Mouse (Mus musculus) embryonic facial prominence, embryonic 11.5 days (tissue): ENCODE results near the gene Shank2. TPM values are rescaled to one million over a fixed set of nuclear protein-coding genes. Genes with fewer than 3 reads are reported as not detected.

ENCODE experiments used
- ATAC-seq: fragments of 200-750 bp; cut with Nextera tagmentation; replicated peaks from 2 replicates; pipeline ENCODE4 v1.8.0; 2017; ENCODE audit warnings: low read depth; ENCODE audit not compliant: insufficient number of reproducible peaks, low FRiP score, low TSS enrichment
- DNase-seq: peaks from one replicate; pipeline ENCODE4 v3.0.0-alpha.2; 2015; ENCODE audit warnings: low spot score
- H3K27ac ChIP-seq: fragments of 300-500 bp; sonication (generic); replicated peaks from 2 replicates; pipeline ENCODE4 v1.5.1; 2014; ENCODE audit warnings: mild to moderate bottlenecking, low read depth, low read length, control low read depth
- H3K27me3 ChIP-seq: fragments of 300-500 bp; sonication (generic); 2 replicates; pipeline ENCODE4 v1.6.1; 2014; ENCODE audit warnings: mild to moderate bottlenecking, low read length, moderate library complexity, mixed read lengths; ENCODE audit not compliant: control insufficient read depth, insufficient read depth
- H3K36me3 ChIP-seq: fragments of 300-500 bp; sonication (generic); replicated peaks from 2 replicates; pipeline ENCODE4 v1.6.1; 2014; ENCODE audit warnings: low read depth, mild to moderate bottlenecking, low read length, moderate library complexity, mixed read lengths; ENCODE audit not compliant: control insufficient read depth, insufficient read depth
- H3K4me1 ChIP-seq: fragments of 300-500 bp; sonication (generic); 2 replicates; pipeline ENCODE4 v1.6.1; 2014; ENCODE audit warnings: low read length, mixed read lengths; ENCODE audit not compliant: control insufficient read depth, insufficient read depth
- H3K4me2 ChIP-seq: fragments of 300-500 bp; sonication (generic); 2 replicates; pipeline ENCODE4 v1.6.1; 2014; ENCODE audit warnings: low read depth, mild to moderate bottlenecking, control low read depth, low read length, moderate library complexity
- H3K4me3 ChIP-seq: fragments of 300-500 bp; sonication (generic); 2 replicates; pipeline ENCODE4 v1.5.1; 2014; ENCODE audit warnings: low read depth, low read length, control low read depth
- H3K9ac ChIP-seq: fragments of 300-500 bp; sonication (generic); replicated peaks from 2 replicates; pipeline ENCODE4 v1.6.1; 2014; ENCODE audit warnings: mild to moderate bottlenecking, control low read depth, low read length
- H3K9me3 ChIP-seq: fragments of 300-500 bp; sonication (generic); replicated peaks from 2 replicates; pipeline ENCODE4 v1.6.1; 2016; ENCODE audit warnings: mild to moderate bottlenecking, low read length, inconsistent platforms, mixed read lengths; ENCODE audit not compliant: control insufficient read depth
- WGBS: fragments of 180-500 bp; shearing (Covaris S2); extraction: QIAGEN DNeasy Blood & Tissue Kit; methylation state at CpG from one replicate; pipeline ENCODE4 v1.1.7; 2014; 5-methylcytosine and 5-hydroxymethylcytosine counted together
- polyA plus RNA-seq: library from polyadenylated mRNA; unstranded; fragments of >200 nt; fragmentation: Nextera tagmentation; extraction: Ambion mirVana; gene quantifications from 2 replicates; pipeline ENCODE4 v1.2.1, GENCODE M21; 2014

The Shank2 gene
- polyA plus RNA-seq, 1 experiment from 2014 or later: 1.3 TPM

DNA sequence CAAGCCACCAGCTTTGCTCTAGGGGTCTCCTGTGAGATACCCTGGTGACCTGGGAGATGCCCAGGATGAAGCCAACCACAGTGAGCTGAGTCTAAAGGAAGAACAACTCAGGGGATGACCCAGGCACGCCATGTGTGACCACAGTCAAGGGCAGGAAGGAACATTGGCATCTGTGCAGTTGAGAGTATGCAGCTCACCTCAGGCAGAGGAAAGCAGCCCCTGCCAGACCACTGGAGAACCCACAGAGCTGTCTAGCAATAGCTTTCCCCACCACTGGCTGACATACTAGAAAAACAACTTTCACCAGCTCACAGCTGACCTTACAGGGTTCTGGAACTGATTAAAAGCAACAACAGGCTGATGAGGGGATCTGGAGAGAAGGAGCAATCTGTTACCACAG is 446.5 kb downstream of the Shank2 start:
- no peaks in the 10 kb centered on the region for H3K9me3 ChIP-seq
- H3K36me3 ChIP-seq: peaks cover 19% of the 10 kb centered on the region
- no peaks in the 10 kb centered on the region for H3K4me1 ChIP-seq
- no peak for DNase-seq
- no peak overlapping the region for H3K9ac ChIP-seq
- 86% methylated on average over 1 of the region's 1 CpGs for WGBS
- ATAC-seq: no peak
- no peak overlapping the region for H3K4me2 ChIP-seq
- H3K27me3 ChIP-seq: no peaks in the 10 kb centered on the region
- no peak overlapping the region for H3K27ac ChIP-seq
- no peak overlapping the region for H3K4me3 ChIP-seq

DNA sequence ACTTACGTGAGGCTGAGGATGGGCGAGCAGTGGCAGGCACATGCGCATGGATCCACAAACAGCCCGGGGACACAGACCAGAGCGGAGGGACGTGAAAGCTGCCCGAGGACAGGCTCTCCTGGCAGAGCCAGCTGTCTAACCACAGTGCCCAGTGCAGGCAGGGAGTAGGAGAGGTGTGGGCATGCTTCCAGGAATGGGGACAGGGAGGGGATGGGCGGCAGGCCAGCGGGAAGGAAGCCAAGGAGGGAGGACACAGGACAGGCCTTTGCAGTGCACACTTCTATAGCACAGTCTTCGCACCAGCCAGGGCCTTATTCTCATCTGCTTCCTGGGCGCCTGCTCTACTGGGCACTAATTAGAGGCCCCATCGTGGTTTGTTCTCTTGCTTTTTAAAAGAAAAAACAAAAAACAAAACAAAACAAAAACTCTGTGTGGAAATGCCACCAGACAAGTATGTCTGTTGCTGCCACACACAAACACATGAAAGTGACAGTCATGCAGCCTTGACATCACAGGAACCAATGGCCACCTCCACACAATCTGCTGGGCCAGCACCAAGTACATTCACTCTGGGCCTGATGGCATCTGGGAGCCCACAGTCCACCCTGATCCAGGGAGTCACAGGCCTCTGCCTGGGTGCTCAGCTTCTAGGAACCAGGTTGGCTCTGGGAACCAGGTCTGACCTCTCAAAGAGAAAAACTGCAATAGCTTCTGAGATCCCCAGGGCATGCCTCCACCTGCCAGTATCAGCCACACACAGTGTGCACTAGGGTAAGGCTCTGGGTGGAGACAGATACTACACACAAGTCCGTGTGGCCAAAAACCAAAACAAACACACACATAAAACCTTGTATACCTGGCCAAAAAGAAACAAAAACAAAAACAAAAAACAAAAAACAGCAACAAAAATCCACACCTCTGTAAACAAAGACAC is 448.2 kb downstream of the Shank2 start:
- DNase-seq (no peak), ATAC-seq (no peak)
- Histone ChIP-seq H3K9ac (no peak overlapping the region), H3K27me3 (no peaks in the 10 kb centered on the region), H3K4me3 (no peak overlapping the region), H3K4me2 (no peak overlapping the region), H3K9me3 (no peaks in the 10 kb centered on the region), H3K36me3 (peaks cover 24% of the 10 kb centered on the region), H3K4me1 (no peaks in the 10 kb centered on the region), H3K27ac (no peak overlapping the region)
- 94% methylated on average over 13 of the region's 13 CpGs for WGBS

DNA sequence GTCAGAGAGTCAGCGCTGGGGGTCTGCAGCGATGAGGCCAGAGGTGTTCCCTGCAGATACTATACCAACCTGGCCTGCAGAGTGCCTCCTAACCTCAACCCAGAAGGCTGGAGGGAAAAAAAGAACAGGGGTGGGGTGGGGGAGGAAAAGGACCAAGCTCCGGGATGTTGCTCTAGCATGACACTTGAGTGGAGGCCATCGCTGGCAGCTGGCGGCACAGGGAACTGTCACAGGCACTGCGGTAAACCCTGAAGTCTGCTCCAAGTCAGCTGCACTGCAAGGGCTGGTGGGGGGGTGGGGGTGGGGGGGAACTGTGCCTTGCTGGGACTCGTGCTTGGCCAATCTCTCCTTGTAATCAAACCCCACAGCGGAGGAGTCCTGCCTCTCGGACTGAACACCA is 448.9 kb downstream of the Shank2 start:
- no peak overlapping the region for H3K4me3 ChIP-seq
- ATAC-seq: no peak
- 91% methylated on average over 9 of the region's 9 CpGs for WGBS
- no peak overlapping the region for H3K9ac ChIP-seq
- H3K9me3 ChIP-seq: no peaks in the 10 kb centered on the region
- H3K27me3 ChIP-seq: no peaks in the 10 kb centered on the region
- H3K4me2 ChIP-seq: no peak overlapping the region
- no peak overlapping the region for H3K27ac ChIP-seq
- DNase-seq: no peak
- H3K36me3 ChIP-seq: peaks cover 26% of the 10 kb centered on the region
- H3K4me1 ChIP-seq: no peaks in the 10 kb centered on the region

DNA sequence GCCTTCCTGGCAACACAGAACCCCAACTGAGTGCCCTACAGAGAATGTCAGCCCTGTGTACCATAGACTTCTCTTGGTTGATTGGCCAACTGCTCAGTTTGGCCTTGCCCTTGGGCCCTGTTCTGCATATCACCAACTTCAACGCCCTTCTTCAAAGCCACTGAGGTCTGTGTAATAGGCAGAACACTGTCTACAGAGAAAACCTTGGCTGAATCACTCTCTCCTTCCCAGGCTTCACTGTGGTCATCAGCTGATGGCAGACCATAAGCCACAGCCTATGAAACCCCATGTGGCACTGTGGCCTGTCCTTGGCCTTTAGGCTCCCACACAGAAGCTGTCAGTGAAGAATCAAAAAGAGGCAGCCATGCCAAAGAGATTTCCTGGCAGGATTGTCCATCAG is 457.2 kb downstream of the Shank2 start:
- Histone ChIP-seq H3K4me3 (no peak overlapping the region), H3K4me1 (no peaks in the 10 kb centered on the region), H3K9me3 (no peaks in the 10 kb centered on the region), H3K4me2 (no peak overlapping the region), H3K9ac (no peak overlapping the region), H3K27me3 (no peaks in the 10 kb centered on the region), H3K27ac (no peak overlapping the region), H3K36me3 (peaks cover 33% of the 10 kb centered on the region)
- ATAC-seq (no peak), DNase-seq (no peak)
- 97% methylated on average over 1 of the region's 1 CpGs for WGBS

DNA sequence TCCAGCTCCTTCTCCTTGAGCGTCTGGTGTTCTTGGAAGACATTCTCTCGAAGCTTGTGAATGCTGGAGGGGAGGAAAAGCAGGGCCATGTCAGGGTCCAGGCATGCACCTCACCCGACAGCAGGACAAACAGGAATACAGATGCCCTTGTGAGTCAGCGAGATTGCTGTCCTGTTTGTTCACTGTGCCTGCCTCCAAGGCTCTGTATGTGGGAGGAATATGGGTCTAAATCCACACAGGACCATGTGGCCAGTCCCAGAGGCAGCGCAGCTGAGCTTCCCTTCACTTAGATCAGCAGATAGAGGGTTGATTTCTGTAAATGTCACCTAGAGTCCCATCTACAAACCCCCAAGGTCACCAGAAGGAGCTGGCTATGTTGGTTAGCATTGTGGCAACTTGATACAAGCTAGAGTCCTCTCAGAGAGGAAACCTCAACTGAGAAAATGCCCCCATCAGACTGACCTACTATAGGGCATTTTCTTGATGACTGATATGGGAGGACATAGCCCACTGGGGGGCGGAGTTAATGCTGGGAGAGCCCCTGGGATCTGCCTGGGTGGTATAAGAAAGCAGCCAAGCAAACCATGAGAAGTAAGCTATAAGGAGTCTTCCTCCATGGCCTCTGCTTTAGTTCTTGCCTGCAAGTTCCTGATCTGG is 459.6 kb downstream of the Shank2 start:
- H3K36me3 ChIP-seq: peaks cover 30% of the 10 kb centered on the region
- ATAC-seq: no peak
- no peak for DNase-seq
- H3K4me1 ChIP-seq: no peaks in the 10 kb centered on the region
- H3K27me3 ChIP-seq: no peaks in the 10 kb centered on the region
- no peak overlapping the region for H3K27ac ChIP-seq
- H3K9ac ChIP-seq: no peak overlapping the region
- H3K9me3 ChIP-seq: no peaks in the 10 kb centered on the region
- WGBS: 93% methylated on average over 6 of the region's 6 CpGs
- no peak overlapping the region for H3K4me3 ChIP-seq
- H3K4me2 ChIP-seq: no peak overlapping the region

DNA sequence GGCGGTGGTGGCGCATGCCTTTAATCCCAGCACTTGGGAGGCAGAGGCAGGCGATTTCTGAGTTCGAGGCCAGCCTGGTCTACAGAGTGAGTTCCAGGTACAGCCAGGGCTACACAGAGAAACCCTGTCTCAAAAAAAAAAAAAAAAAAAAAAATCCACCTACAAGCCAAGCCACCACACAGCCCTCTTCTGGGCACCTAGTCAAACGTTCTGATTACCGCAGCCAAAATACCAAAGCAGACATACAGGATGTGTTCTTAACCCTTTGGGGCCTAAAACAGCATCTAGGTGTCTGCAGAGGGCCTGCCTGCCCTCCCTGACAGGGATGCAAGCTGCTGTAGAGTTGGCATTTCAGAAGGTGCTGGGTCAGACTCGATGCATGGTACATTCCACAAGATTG is 460.8 kb downstream of the Shank2 start:
- Histone ChIP-seq H3K27me3 (no peaks in the 10 kb centered on the region), H3K27ac (no peak overlapping the region), H3K36me3 (peaks cover 24% of the 10 kb centered on the region), H3K4me3 (no peak overlapping the region), H3K9me3 (no peaks in the 10 kb centered on the region), H3K4me2 (no peak overlapping the region), H3K4me1 (no peaks in the 10 kb centered on the region), H3K9ac (no peak overlapping the region)
- ATAC-seq (no peak), DNase-seq (no peak)
- 87% methylated on average over 7 of the region's 7 CpGs for WGBS

DNA sequence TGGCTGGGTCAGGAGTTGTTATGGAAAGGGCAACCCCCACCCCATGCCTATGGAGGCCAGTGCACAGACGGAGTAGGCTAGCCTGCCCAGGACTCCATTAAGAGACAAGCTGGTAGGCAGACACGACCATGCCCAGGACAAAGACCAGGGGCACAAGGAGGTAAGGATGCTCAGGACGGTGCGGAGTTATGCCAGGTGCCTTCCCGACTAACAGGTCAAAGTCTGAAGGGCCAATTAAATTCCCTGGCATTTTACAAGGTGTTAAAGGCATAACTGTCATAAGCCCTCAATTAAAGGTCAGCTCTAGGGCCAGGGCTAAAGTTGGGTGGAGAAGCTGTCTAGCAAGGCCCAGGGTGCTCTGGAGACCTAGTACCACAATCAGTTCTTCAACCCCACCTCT is 467.0 kb downstream of the Shank2 start:
- no peak overlapping the region for H3K27ac ChIP-seq
- H3K9ac ChIP-seq: no peak overlapping the region; the same call in 1 of the 2 replicates
- 92% methylated on average over 5 of the region's 5 CpGs for WGBS
- peaks cover 5% of the 10 kb centered on the region; the same call in 1 of the 2 replicates for H3K4me1 ChIP-seq
- no peaks in the 10 kb centered on the region for H3K27me3 ChIP-seq
- peaks cover 5% of the 10 kb centered on the region; the same call in 1 of the 2 replicates for H3K36me3 ChIP-seq
- DNase-seq: no peak
- no peak overlapping the region for H3K4me3 ChIP-seq
- H3K9me3 ChIP-seq: no peaks in the 10 kb centered on the region
- H3K4me2 ChIP-seq: no peak overlapping the region
- ATAC-seq: no peak

DNA sequence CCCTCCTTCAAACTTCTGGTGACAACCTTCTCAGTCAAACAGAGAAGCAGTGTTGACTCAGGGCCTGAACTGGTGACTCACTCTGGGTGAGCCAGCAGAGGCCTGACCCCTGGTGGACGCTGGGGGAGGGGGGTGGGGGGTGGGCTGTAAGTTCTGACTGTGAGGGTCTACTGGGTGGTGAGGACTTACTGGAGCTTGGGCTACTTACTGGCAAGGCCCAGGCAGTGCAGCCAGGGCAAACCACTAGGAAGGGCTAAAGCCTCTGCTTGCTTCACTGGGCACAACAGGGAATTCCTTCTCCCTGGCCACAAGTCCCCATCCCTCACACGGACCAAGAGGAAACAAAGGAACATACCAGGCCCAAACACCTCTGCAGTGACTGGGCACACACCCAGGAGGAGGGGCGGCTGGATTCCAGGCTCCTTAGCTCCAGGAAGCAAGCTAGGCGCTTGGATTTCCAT is 467.5 kb downstream of the Shank2 start:
- no peaks in the 10 kb centered on the region for H3K9me3 ChIP-seq
- H3K4me3 ChIP-seq: peak overlapping the region; percentile 90
- peaks cover 5% of the 10 kb centered on the region; the same call in 1 of the 2 replicates for H3K4me1 ChIP-seq
- peak overlapping the region; percentile 54 for H3K4me2 ChIP-seq
- no peaks in the 10 kb centered on the region for H3K27me3 ChIP-seq
- 23% methylated on average over 4 of the region's 4 CpGs for WGBS
- no peak overlapping the region for H3K27ac ChIP-seq
- no peak for ATAC-seq
- peak overlapping the region; percentile 86 for H3K9ac ChIP-seq
- DNase-seq: no peak
- peaks cover 5% of the 10 kb centered on the region; the same call in 1 of the 2 replicates for H3K36me3 ChIP-seq
